Mouse (Mus musculus) adrenal gland, adult 18-20 months (tissue): ENCODE measurements around the gene Rnf44. TPM values are rescaled to one million over a fixed set of nuclear protein-coding genes. Genes with fewer than 3 reads are reported as not detected.

Experiments
- total RNA-seq, 2 experiments: library from RNA; stranded (reverse); gene quantifications; 1 replicate in 1 of 2; 2 replicates in 1 of 2; pipeline ENCODE4 v1.2.3; 2021

Gene Rnf44
- total RNA-seq, 2 experiments from 2014 or later, result 98.4 to 123 TPM

Other genes with a start within 250 kb of the Rnf44 start
- 10 to 100 TPM; 32.9 to 41.2 TPM for gene Thoc3, start 225.1 kb downstream of the Rnf44 start, total RNA-seq
- gene Simc1, start 190.1 kb downstream of the Rnf44 start, total RNA-seq, result 10 to 100 TPM; 18.4 to 28.0 TPM
- gene 4833439L19Rik, start 128.5 kb downstream of the Rnf44 start, total RNA-seq, result 100 to 1,000 TPM; 177 to 178 TPM
- gene Arl10, start 118.9 kb downstream of the Rnf44 start, total RNA-seq, result 10 to 100 TPM; 40.6 to 45.2 TPM
- gene Nop16, start 103.8 kb downstream of the Rnf44 start, total RNA-seq, result 10 to 100 TPM; 59.7 to 69.7 TPM
- 100 to 1,000 TPM; 222 to 239 TPM for gene Higd2a, start 103.7 kb downstream of the Rnf44 start, total RNA-seq
- 100 to 1,000 TPM in 1 of 2 experiments, 10 to 100 TPM in 1; 78.8 to 149 TPM for gene Cltb, start 82.6 kb downstream of the Rnf44 start, total RNA-seq
- 10 to 100 TPM; 62.3 to 83.1 TPM for gene Faf2, start 72.1 kb downstream of the Rnf44 start, total RNA-seq
- gene Cdhr2, start 7.6 kb upstream of the Rnf44 start, total RNA-seq, result under 1 TPM in 1 of 2 experiments, not detected in 1; 0.17 TPM
- gene Gprin1, start 56.0 kb upstream of the Rnf44 start, total RNA-seq, result 1 to 10 TPM; 2.5 to 3.2 TPM
- 1 to 10 TPM; 1.8 to 3.3 TPM for gene Sncb, start 72.7 kb upstream of the Rnf44 start, total RNA-seq
- not detected for gene Eif4e1b, start 90.1 kb upstream of the Rnf44 start, total RNA-seq
- gene Tspan17, start 95.5 kb upstream of the Rnf44 start, total RNA-seq, result 10 to 100 TPM; 32.6 to 46.1 TPM